Mouse (Mus musculus) midbrain, embryonic 14.5 days (tissue): Measurements from ENCODE around the gene Med26. TPM values are rescaled to one million over a fixed set of nuclear protein-coding genes. Genes with fewer than 3 reads are reported as not detected.

Source experiments
- ATAC-seq: fragments of 200-750 bp; cut with Nextera tagmentation; 2 replicates; pipeline ENCODE4 v1.8.0; 2017; ENCODE audit warnings: moderate number of reproducible peaks, moderate library complexity; ENCODE audit not compliant: low FRiP score, low TSS enrichment
- DNase-seq: peaks from one replicate; pipeline ENCODE4 v3.0.0-alpha.2; 2015
- H3K27ac ChIP-seq: fragments of 300-500 bp; sonication (generic); replicated peaks from 2 replicates; pipeline ENCODE4 v1.5.1; 2014; ENCODE audit warnings: mild to moderate bottlenecking, low read depth, low read length, moderate library complexity
- H3K27me3 ChIP-seq: fragments of 300-500 bp; sonication (generic); 2 replicates; pipeline ENCODE4 v1.6.1; 2014; ENCODE audit warnings: low read length, control low read depth, mixed read lengths; ENCODE audit not compliant: control insufficient read depth, insufficient read depth
- H3K36me3 ChIP-seq: fragments of 300-500 bp; sonication (generic); 2 replicates; pipeline ENCODE4 v1.6.1; 2014; ENCODE audit warnings: low read length, control low read depth; ENCODE audit not compliant: control insufficient read depth, insufficient read depth
- H3K4me1 ChIP-seq: fragments of 300-500 bp; sonication (generic); 2 replicates; pipeline ENCODE4 v1.6.1; 2014; ENCODE audit warnings: mild to moderate bottlenecking, antibody characterized with exemption, low read length, control low read depth; ENCODE audit not compliant: control insufficient read depth, insufficient read depth
- H3K4me2 ChIP-seq: fragments of 300-500 bp; sonication (generic); 2 replicates; pipeline ENCODE4 v1.6.1; 2014; ENCODE audit warnings: mild to moderate bottlenecking, low read length, moderate library complexity
- H3K4me3 ChIP-seq: fragments of 300-500 bp; sonication (generic); replicated peaks from 2 replicates; pipeline ENCODE4 v1.5.1; 2014; ENCODE audit warnings: low read depth, low read length
- H3K9ac ChIP-seq: fragments of 300-500 bp; sonication (generic); replicated peaks from 2 replicates; pipeline ENCODE4 v1.6.1; 2014; ENCODE audit warnings: mild to moderate bottlenecking, low read length, moderate library complexity
- H3K9me3 ChIP-seq: fragments of 300-500 bp; sonication (generic); 2 replicates; pipeline ENCODE4 v1.6.1; 2016; ENCODE audit warnings: low read length, control low read depth, mixed read lengths; ENCODE audit not compliant: control insufficient read depth
- WGBS: fragments of 180-500 bp; shearing (Covaris S2); extraction: QIAGEN DNeasy Blood & Tissue Kit; methylation state at CpG from one replicate; pipeline ENCODE4 v1.1.7; 2014; 5-methylcytosine and 5-hydroxymethylcytosine counted together
- polyA plus RNA-seq: library from polyadenylated mRNA; unstranded; fragments of >200 nt; fragmentation: Nextera tagmentation; extraction: Ambion mirVana; gene quantifications from 2 replicates; pipeline ENCODE4 v1.2.1, GENCODE M21; 2014

The Med26 gene
- polyA plus RNA-seq, 1 experiment from 2014 or later, result 16.4 TPM

DNA sequence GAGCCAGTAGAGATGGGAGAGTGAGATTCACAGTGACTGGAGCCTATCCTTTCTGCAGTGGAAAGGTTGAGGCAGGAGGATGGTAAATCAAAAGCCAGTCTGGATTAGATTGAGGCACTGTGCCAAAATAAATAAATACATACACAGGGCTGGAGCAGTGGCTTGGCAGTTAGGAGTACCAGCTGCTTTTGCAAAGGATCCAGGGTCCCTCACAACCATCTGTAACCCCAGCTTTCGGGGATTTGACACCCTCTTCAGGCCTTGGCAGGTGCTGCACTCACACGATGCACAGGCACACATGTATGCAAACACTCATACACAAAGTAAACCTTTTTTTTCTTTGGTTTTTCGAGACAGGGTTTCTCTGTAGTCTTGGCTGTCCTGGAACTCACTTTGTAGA, 29.2 kb upstream of the Med26 start:
- 79% methylated on average over 3 of the region's 3 CpGs for WGBS
- DNase-seq, result no peak
- ATAC-seq, result no peak

DNA sequence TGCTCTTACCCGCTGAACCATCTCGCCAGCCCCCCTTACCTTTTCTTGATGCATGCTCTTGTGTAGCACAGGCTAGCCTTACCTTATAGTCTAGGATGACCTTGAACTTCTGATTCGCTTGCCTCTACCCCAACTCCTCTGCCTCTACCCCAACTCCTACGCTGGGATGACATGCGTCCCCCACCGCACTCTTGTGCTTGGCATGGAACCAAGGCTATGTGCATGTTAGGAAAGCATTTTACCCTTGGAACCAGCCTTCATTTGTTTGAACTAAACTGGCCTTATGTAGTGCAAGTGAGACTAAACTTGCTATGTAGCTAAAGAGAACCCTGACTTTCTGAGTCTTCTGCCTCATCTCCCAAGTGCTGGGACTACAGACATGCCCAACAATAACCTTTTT, 27.8 kb upstream of the Med26 start:
- 94% methylated on average over 6 of the region's 6 CpGs for WGBS
- peaks cover 13% of the 10 kb centered on the region for H3K4me1 ChIP-seq
- no peaks in the 10 kb centered on the region for H3K9me3 ChIP-seq
- H3K36me3 ChIP-seq, result no peaks in the 10 kb centered on the region
- DNase-seq (no peak), ATAC-seq (no peak)
- H3K4me2 ChIP-seq, result no peak overlapping the region
- H3K9ac ChIP-seq, result no peak overlapping the region
- H3K4me3 ChIP-seq, result no peak overlapping the region
- no peaks in the 10 kb centered on the region for H3K27me3 ChIP-seq
- H3K27ac ChIP-seq, result no peak overlapping the region

More for the DNA sequence above, 29.2 kb upstream of the Med26 start:
- H3K4me1 ChIP-seq, result peaks cover 13% of the 10 kb centered on the region
- H3K4me3 ChIP-seq, result no peak overlapping the region
- no peak overlapping the region for H3K9ac ChIP-seq
- no peak overlapping the region for H3K27ac ChIP-seq
- no peaks in the 10 kb centered on the region for H3K9me3 ChIP-seq
- H3K27me3 ChIP-seq, result no peaks in the 10 kb centered on the region
- no peaks in the 10 kb centered on the region for H3K36me3 ChIP-seq
- H3K4me2 ChIP-seq, result no peak overlapping the region

DNA sequence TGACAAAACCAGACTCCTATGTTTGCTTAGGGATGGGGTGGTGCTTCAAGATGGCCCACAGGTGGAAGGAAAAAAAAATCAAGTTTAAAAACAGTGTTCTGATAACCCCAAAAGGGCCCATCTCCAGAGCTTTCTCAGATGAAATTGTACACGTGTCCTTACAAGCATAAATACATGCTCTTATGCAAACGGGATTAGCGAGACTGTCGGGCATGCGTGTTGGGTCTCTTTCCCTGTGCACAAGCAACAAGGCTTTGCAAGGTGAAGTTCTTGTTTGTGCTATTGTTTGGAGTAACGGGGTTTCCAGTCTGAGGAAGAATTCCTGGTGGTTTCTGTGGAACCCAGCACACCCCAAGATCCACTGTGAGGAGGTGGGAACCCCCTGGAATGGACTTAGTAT, 25.4 kb upstream of the Med26 start:
- H3K36me3 ChIP-seq, result peaks cover 6% of the 10 kb centered on the region
- H3K9ac ChIP-seq, result no peak overlapping the region
- ATAC-seq, result no peak
- H3K9me3 ChIP-seq, result no peaks in the 10 kb centered on the region
- no peak overlapping the region for H3K27ac ChIP-seq
- peak overlapping the region; percentile 97 for H3K4me2 ChIP-seq
- H3K27me3 ChIP-seq, result no peaks in the 10 kb centered on the region
- no peak overlapping the region for H3K4me3 ChIP-seq
- peak; percentile 15 for DNase-seq
- peaks cover 18% of the 10 kb centered on the region for H3K4me1 ChIP-seq
- 56% methylated on average over 6 of the region's 6 CpGs for WGBS

DNA sequence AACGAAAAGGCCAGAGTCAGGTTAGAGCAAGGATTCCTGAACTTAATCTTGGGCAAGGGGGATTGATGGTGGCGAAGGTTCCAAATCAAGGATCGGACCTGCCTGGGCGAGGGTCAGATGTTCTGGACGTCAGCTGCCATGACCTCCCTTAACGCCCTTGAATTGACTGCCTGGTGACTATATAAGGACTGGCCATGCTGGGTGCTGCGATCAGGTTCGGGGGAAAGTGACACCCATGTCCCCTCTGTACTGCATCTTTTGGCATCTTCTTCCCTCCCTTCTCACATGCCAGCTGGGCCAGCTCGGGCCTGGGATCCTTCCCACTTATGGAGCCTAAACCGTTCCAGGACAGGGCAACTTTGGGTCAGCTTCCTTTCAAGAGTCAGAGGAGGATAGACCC, 24.4 kb upstream of the Med26 start:
- Histone ChIP-seq H3K4me1 (peaks cover 18% of the 10 kb centered on the region), H3K27me3 (no peaks in the 10 kb centered on the region), H3K9ac (peak overlapping the region; percentile 55), H3K9me3 (no peaks in the 10 kb centered on the region), H3K4me2 (peak overlapping the region; percentile 97), H3K27ac (no peak overlapping the region), H3K4me3 (peak overlapping the region; percentile 71), H3K36me3 (peaks cover 16% of the 10 kb centered on the region)
- WGBS, result 4% methylated on average over 10 of the region's 10 CpGs
- ATAC-seq (no peak), DNase-seq (no peak)

DNA sequence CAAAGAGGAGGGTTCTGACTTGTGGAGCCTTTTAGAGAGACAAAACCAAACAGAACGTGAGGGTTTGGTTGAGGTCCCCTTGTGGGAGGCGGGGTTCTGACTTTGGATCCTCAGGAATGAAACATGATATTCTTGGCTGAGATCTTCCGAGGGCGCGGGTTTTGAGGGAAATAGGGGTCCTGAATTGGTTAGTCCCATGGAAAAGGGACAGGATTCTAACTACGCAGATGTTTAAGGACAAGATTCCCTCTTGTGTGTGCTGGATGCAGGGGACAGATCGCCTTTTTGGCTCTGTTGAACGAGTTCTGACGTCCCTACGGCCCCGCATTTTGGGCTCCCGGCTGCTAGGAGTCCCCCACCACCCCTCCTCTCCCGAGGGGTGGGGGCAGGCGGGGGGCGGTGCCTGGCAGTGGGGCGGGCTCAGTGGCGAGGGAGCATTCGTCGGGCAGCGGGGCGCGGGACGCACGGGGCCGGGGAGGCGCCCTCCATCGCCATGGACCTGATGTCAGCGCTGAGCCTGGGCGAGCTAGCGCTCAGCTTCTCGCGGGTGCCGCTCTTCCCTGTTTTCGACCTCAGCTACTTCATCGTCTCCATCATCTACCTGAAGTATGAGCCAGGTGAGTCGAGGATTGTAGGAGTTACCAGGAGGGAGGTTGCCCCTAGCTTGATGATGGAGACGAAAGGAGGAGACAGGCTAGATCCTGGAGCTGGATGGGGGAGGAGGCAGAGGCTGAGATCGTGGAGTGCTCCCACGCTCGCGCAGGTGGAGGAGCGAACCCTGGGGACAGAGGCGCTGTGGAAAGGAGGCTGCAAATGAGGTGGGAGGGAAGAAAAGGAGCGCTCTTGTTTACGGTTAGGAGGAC, 23.8 kb upstream of the Med26 start, which contains the start of gene Tmem38a:
Gene Tmem38a (plus strand): TSS at position 445 of the 863 bp plus-strand sequence.
- peak within 1 kb of the TSS; percentile 97 for H3K4me2 ChIP-seq
- H3K27me3 ChIP-seq, result no peaks in the 10 kb centered on the region
- peaks cover 22% of the 10 kb centered on the region for H3K36me3 ChIP-seq
- peak within 1 kb of the TSS; percentile 84 for H3K27ac ChIP-seq
- peak within 1 kb of the TSS; percentile 61 for H3K9ac ChIP-seq
- ATAC-seq (peak; percentile 49), DNase-seq (peak; percentile 73)
- H3K9me3 ChIP-seq, result no peaks in the 10 kb centered on the region
- WGBS, result 1% methylated on average over 43 of the region's 45 CpGs
- peak within 1 kb of the TSS; percentile 71 for H3K4me3 ChIP-seq
- peaks cover 18% of the 10 kb centered on the region for H3K4me1 ChIP-seq

DNA sequence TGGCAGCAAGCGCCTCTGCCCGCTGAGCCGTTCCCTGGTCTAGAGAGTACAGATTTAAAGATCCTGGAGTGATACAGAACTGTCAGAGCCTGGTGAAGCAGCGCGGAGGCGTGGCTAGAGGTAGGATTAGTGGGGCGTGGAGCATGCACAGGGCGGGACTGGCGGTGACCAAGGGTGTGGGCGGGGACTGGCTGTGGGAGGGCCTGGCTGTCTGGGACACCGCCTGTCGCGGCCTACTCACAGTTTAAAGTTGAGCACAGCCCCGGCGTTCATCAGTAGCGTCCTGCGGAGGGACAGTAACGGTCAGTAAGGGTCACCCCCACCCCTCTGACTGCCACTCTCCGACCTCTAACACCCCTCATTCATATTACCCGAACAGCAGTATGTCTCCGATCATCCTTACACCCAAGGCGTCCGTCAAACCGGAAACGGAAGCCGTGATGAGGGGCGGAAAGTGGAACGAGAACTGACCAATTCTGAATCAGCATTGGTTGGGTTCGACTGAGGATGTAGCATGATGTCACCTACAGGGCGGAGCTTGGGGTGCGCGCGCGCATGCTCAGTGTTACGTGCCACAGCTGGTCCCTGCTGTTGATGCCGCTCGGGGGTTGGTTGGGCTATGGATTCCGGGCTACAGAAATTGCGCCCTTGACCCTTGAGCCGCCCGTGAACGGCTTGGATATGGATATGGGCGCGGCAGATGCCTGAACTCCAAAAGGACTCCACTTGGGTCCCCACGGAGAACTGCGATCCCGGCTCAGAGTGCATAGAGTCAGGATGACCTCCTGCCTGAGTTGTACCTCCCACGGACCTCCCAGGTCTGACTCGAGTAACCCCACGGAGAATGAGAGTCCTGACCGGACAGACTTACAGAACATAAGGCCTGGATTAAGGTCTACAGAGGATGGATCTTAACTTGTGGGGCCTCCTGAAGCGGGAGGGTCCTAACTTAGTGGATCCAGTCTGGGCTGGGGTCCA, 22.9 kb upstream of the Med26 start, which contains the start of gene Smim7:
Gene Smim7 (minus strand): TSS at position 456 of the 978 bp plus-strand sequence.
- ATAC-seq (peak; percentile 96), DNase-seq (peak; percentile 98)
- Histone ChIP-seq H3K36me3 (peaks cover 32% of the 10 kb centered on the region), H3K27me3 (no peaks in the 10 kb centered on the region), H3K4me1 (peaks cover 18% of the 10 kb centered on the region), H3K9me3 (no peaks in the 10 kb centered on the region), H3K4me3 (peak within 1 kb of the TSS; percentile 71), H3K27ac (peak within 1 kb of the TSS; percentile 84), H3K9ac (peak within 1 kb of the TSS; percentile 61), H3K4me2 (peak within 1 kb of the TSS; percentile 97)
- WGBS, result under 1% methylated on average over 52 of the region's 52 CpGs

DNA sequence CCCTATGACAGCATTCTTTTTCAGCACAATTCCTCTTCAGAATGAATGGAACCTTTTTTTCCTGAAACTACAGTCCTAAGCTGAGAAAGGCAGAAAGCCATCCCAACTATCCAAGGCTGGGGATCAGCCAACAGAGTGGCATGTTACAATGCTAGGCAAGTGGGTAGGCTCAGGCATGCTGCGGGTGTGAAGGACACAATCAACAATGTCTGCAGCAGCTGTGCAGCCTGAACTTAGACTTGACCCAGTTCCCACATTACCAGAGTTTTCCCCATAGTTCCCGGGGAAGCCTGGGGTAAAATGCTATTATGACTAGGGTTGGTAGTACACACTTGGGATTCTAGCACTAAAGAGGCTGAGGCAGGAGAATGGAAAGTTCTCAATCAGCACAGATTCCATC, 17.9 kb upstream of the Med26 start:
- H3K9ac ChIP-seq, result no peak overlapping the region
- DNase-seq, result no peak
- no peak for ATAC-seq
- peaks cover 5% of the 10 kb centered on the region for H3K4me1 ChIP-seq
- H3K27me3 ChIP-seq, result no peaks in the 10 kb centered on the region
- H3K9me3 ChIP-seq, result no peaks in the 10 kb centered on the region
- no peak overlapping the region for H3K4me2 ChIP-seq
- H3K36me3 ChIP-seq, result peaks cover 55% of the 10 kb centered on the region
- no peak overlapping the region for H3K4me3 ChIP-seq
- H3K27ac ChIP-seq, result no peak overlapping the region
- WGBS, result 93% methylated on average over 2 of the region's 2 CpGs

DNA sequence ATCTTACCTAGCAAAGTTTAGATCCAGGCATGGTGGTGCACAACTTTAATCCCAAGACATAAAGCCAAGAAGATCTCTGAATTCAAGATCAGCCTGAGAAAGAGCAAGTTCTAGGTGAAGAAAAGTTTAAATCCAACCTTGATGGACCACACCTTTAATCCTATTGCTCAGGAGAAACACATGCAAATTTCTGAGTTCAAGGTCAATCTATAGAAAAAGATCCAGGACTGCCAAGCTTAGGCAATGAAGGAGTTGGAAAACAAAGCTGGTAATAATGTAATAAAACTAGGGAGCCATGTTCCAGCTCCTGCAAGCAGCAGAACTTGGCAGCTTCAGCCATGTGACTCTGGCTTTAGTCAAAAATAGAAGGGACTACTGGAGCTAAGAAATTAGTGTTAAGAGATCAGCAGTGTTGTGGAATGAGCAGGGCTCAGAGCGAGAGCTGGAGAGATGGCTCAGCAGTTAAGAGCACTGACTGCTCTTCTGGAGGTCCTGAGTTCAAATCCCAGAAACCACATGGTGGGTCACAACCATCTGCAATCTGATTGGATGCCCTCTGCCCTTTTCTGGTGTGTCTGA, 13.1 kb upstream of the Med26 start:
- H3K27me3 ChIP-seq, result no peaks in the 10 kb centered on the region
- H3K9me3 ChIP-seq, result no peaks in the 10 kb centered on the region
- 88% methylated on average over 1 of the region's 1 CpGs for WGBS
- H3K4me2 ChIP-seq, result no peak overlapping the region
- DNase-seq (no peak), ATAC-seq (no peak)
- H3K4me1 ChIP-seq, result no peaks in the 10 kb centered on the region
- no peak overlapping the region for H3K9ac ChIP-seq
- H3K4me3 ChIP-seq, result no peak overlapping the region
- peaks cover 49% of the 10 kb centered on the region for H3K36me3 ChIP-seq
- no peak overlapping the region for H3K27ac ChIP-seq
